In the genomic region with DNA sequence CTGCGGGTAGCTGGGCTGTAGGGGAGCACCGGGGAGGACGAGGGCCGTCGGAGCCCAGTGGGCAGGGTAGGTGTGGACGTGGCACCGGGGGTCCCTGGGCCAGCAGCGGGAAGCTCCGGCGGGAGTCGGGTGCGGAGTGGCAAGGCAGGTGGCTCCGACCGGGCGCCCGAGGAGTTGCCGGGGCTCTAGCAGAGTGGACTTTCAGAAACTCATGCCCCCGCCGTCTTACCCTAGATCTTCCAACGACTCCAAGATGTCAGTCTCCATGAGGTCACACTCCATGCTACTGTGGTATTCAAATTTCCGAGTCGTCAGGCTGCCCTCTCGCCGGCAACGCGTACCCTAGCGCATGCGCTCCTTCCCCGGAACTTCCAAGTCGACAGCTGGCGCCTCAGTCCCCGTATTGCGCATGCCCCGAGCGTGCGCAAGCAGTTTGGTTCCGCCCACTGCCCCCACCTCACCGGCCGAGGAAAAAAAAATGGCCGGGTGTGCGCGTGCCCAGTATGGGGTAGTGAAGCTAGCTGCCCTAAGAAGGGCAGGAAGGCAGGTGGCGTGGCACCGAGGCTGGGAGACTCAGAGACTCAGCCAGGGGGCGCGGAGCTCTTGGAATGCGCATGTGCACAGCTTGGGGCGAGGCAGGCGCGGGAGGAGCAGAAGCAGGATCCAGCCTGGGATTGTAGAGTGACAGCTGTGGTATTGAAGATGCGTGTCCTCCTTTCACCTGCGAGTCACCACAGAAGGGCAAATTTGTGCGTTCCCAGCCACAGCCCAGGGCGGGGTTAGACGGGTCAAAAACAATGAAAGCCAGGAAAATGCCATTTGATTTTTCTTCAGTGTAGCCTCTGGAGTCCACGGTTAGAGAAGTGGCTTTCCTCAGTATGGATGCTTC, we compare ENCODE assay signal across 8 mouse cellular contexts. TPM values are rescaled to one million over a fixed set of nuclear protein-coding genes. Genes with fewer than 3 reads are reported as not detected.
DNase-seq lines count a peak whose midpoint lies in the region; ATAC-seq lines count a peak whose summit lies in the region.

Fam98a (minus strand) TSS at position 435 of the 889 bp plus-strand sequence.

- H3K27me3 ChIP-seq in heart, embryonic 10.5 days (ENCODE audit: insufficient read depth, poor library complexity, severe bottlenecking): no peaks in the 10 kb centered on the region
- H3K27me3 ChIP-seq in kidney, embryonic 15.5 days: no peaks in the 10 kb centered on the region

- ATAC-seq in erythroblast, adult 5-6 weeks (replicated peaks; ENCODE audit: low FRiP score, poor library complexity, severe bottlenecking): peak; percentile 99
- peak; percentile 99 for ATAC-seq in kidney, embryonic 15.5 days (replicated peaks; ENCODE audit: low FRiP score)
- peak; percentile 96 for ATAC-seq in monocyte, adult 5-6 weeks (replicated peaks; ENCODE audit: insufficient number of reproducible peaks, low FRiP score, low TSS enrichment, poor library complexity, severe bottlenecking)

- peak within 1 kb of the TSS; percentile 94 for H3K27ac ChIP-seq in heart, embryonic 10.5 days
- peak within 1 kb of the TSS; percentile 83 for H3K27ac ChIP-seq in kidney, embryonic 15.5 days

- H3K4me2 ChIP-seq in kidney, embryonic 15.5 days: peak within 1 kb of the TSS; percentile 80

- peaks cover 5% of the 10 kb centered on the region; the same call in 1 of the 2 replicates for H3K4me1 ChIP-seq in heart, embryonic 10.5 days
- peaks cover 8% of the 10 kb centered on the region for H3K4me1 ChIP-seq in kidney, embryonic 15.5 days

- H3K9me3 ChIP-seq in heart, embryonic 10.5 days: no peaks in the 10 kb centered on the region
- no peaks in the 10 kb centered on the region for H3K9me3 ChIP-seq in kidney, embryonic 15.5 days (replicated peaks)

- peaks cover 16% of the 10 kb centered on the region for H3K36me3 ChIP-seq in heart, embryonic 10.5 days
- H3K36me3 ChIP-seq in kidney, embryonic 15.5 days: peaks cover 16% of the 10 kb centered on the region

- peak within 1 kb of the TSS; percentile 89 for H3K4me3 ChIP-seq in heart, embryonic 10.5 days
- H3K4me3 ChIP-seq in kidney, embryonic 15.5 days (replicated peaks): peak within 1 kb of the TSS; percentile 86

- under 1% methylated on average over 56 of the region's 56 CpGs for WGBS in heart, embryonic 10.5 days
- under 1% methylated on average over 55 of the region's 56 CpGs for WGBS in kidney, embryonic 15.5 days

- DNase-seq in B cell, adult 2 months: peak; percentile 98
- peak; percentile 99 for DNase-seq in brain, adult 2 months (ENCODE audit: low read depth, low spot score)
- DNase-seq in heart, embryonic 10.5 days (ENCODE audit: low spot score): peak; percentile 100
- DNase-seq in liver: peak; percentile 97
- DNase-seq in spleen, postnatal 4 days (ENCODE audit: low spot score in 2 of 2): peak; percentile 96 to 98

- H3K9ac ChIP-seq in kidney, embryonic 15.5 days: peak within 1 kb of the TSS; percentile 52

RNA-seq across cellular contexts. Expression of gene Fam98a, which starts in this region (rescaled TPM):
- total RNA-seq in erythroblast, adult 5-6 weeks (2015; ENCODE audit: low replicate concordance): 2.7 and 3.7 TPM in 2 replicates
- total RNA-seq in erythroblast, adult 5-6 weeks (2017; ENCODE audit: low replicate concordance): 5.5 and 5.7 TPM in 2 replicates
- 26.4 and 28.8 TPM in 2 replicates for polyA plus RNA-seq in heart, embryonic 10.5 days (2016; fragmentation: Nextera tagmentation; extraction: Ambion mirVana)
- polyA plus RNA-seq in kidney, embryonic 15.5 days (2015; fragmentation: Nextera tagmentation; extraction: Ambion mirVana): 23.7 and 28.0 TPM in 2 replicates
- 13.4 to 25.5 TPM (median 19.4 TPM) in 3 replicates for total RNA-seq in monocyte, adult 5-6 weeks (2017)

Comparison
In these comparisons a context has a peak if more than half of its experiments do, and no peak if none do; other contexts are left out.
1. Peak in every context shown above with its lines: DNase-seq, ATAC-seq, H3K4me3 ChIP-seq and H3K27ac ChIP-seq.